Mouse (Mus musculus) CH12.LX (cell line): ENCODE results near the gene Fscn1. TPM values are rescaled to one million over a fixed set of nuclear protein-coding genes. Genes with fewer than 3 reads are reported as not detected.

Source experiments
- DNase-seq: peaks from one replicate; pipeline ENCODE4 v3.0.0-alpha.2; 2013; ENCODE audit errors: extremely low read depth
- H3K27ac ChIP-seq: 2 replicates; pipeline ENCODE4 v1.5.1; 2012; ENCODE audit warnings: low read depth, mild to moderate bottlenecking, control low read depth, moderate library complexity; ENCODE audit not compliant: insufficient read depth
- H3K27me3 ChIP-seq: replicated peaks from 2 replicates; pipeline ENCODE3; 2012; ENCODE audit warnings: inconsistent platforms
- H3K36me3 ChIP-seq, 2 experiments: replicated peaks in 1 of 2; 2 replicates each; pipeline versions ENCODE3 to v1.6.1; 2012; ENCODE audit warnings: inconsistent platforms in 1 of 2, low read length in 1 of 2, mild to moderate bottlenecking in 1 of 2, mixed read lengths in 1 of 2, moderate library complexity in 1 of 2; ENCODE audit not compliant: control insufficient read depth in 1 of 2, insufficient read depth in 1 of 2
- H3K4me1 ChIP-seq, 2 experiments: 2 replicates each; pipeline ENCODE4 v1.6.1; 2012; ENCODE audit warnings: inconsistent platforms in 1 of 2, moderate library complexity in 1 of 2; ENCODE audit not compliant: insufficient read depth in 2 of 2, control insufficient read depth in 1 of 2
- H3K4me2 ChIP-seq: 2 replicates; pipeline ENCODE4 v1.6.1; 2012; ENCODE audit warnings: low read depth, mild to moderate bottlenecking, control low read depth; ENCODE audit not compliant: poor library complexity, insufficient read depth, severe bottlenecking
- H3K4me3 ChIP-seq, 3 experiments: fragments of 150-350 bp in 1 of 3; sonication (generic) in 1 of 3; replicated peaks in 1 of 3; 2 replicates each; pipeline versions ENCODE3 to v1.5.1; 2011 to 2012; ENCODE audit warnings: low read depth in 2 of 3, low read length in 2 of 3, mild to moderate bottlenecking in 2 of 3, moderate library complexity in 2 of 3, control low read depth in 1 of 3, improper control_type of control experiment in 1 of 3, inconsistent platforms in 1 of 3, mixed read lengths in 1 of 3; ENCODE audit not compliant: poor library complexity in 1 of 3
- H3K79me2 ChIP-seq: replicated peaks from 2 replicates; pipeline ENCODE4 v1.6.1; 2012; ENCODE audit warnings: mild to moderate bottlenecking, moderate library complexity; ENCODE audit not compliant: control insufficient read depth, poor library complexity, insufficient read depth, severe bottlenecking; ENCODE audit errors: extremely low read depth
- H3K9ac ChIP-seq: 2 replicates; pipeline ENCODE4 v1.6.1; 2012; ENCODE audit warnings: low read depth, mild to moderate bottlenecking, control low read depth, moderate library complexity; ENCODE audit not compliant: insufficient read depth
- H3K9me3 ChIP-seq: replicated peaks from 2 replicates; pipeline ENCODE3; 2012; ENCODE audit warnings: low read length, inconsistent platforms, mixed read lengths
- CHD1 ChIP-seq: IDR thresholded peaks from 2 replicates; pipeline ENCODE4 v1.6.1; 2012; ENCODE audit warnings: low read depth, low read length, improper control_type of control experiment, inconsistent platforms
- CHD2 ChIP-seq: IDR thresholded peaks from 2 replicates; pipeline ENCODE4 v1.6.1; 2011; ENCODE audit warnings: low read length, improper control_type of control experiment
- E2F4 ChIP-seq: IDR thresholded peaks from 2 replicates; pipeline ENCODE4 v1.6.1; 2011; ENCODE audit warnings: low read depth, low read length, improper control_type of control experiment; ENCODE audit not compliant: insufficient replicate concordance
- GABPA ChIP-seq: IDR thresholded peaks from 2 replicates; pipeline ENCODE4 v1.6.1; 2012; ENCODE audit warnings: low read depth, low read length, improper control_type of control experiment, inconsistent platforms; ENCODE audit not compliant: insufficient replicate concordance
- JUN ChIP-seq: IDR thresholded peaks from 2 replicates; pipeline ENCODE4 v1.6.1; 2011; ENCODE audit warnings: low read depth, mild to moderate bottlenecking, low read length, improper control_type of control experiment, moderate library complexity; ENCODE audit not compliant: insufficient read depth
- JUND ChIP-seq: conservative IDR thresholded peaks from 2 replicates; pipeline ENCODE4 v1.6.1; 2011; ENCODE audit warnings: low read depth, low read length, improper control_type of control experiment
- KAT2A ChIP-seq: IDR thresholded peaks from 2 replicates; pipeline ENCODE4 v1.6.1; 2012; ENCODE audit warnings: low read length, improper control_type of control experiment, inconsistent platforms; ENCODE audit not compliant: insufficient replicate concordance
- MAFK ChIP-seq: IDR thresholded peaks from 2 replicates; pipeline ENCODE4 v1.6.1; 2011; ENCODE audit warnings: low read length, improper control_type of control experiment; ENCODE audit not compliant: insufficient replicate concordance
- MAZ ChIP-seq: IDR thresholded peaks from 2 replicates; pipeline ENCODE4 v1.6.1; 2012; ENCODE audit warnings: low read depth, mild to moderate bottlenecking, inconsistent platforms, low read length, improper control_type of control experiment, moderate library complexity
- MEF2A ChIP-seq: IDR thresholded peaks from 2 replicates; pipeline ENCODE4 v1.6.1; 2014; ENCODE audit warnings: low read depth, mild to moderate bottlenecking, inconsistent platforms, low read length, improper control_type of control experiment, borderline replicate concordance
- MXI1 ChIP-seq: IDR thresholded peaks from 2 replicates; pipeline ENCODE4 v1.6.1; 2011; ENCODE audit warnings: mild to moderate bottlenecking, low read depth, low read length, improper control_type of control experiment
- MYC ChIP-seq: IDR thresholded peaks from 2 replicates; pipeline ENCODE4 v1.6.1; 2011; ENCODE audit warnings: low read depth, mild to moderate bottlenecking, improper control_type of control experiment, low read length
- PAX5 ChIP-seq: IDR thresholded peaks from 2 replicates; pipeline ENCODE4 v1.6.1; 2012; ENCODE audit warnings: low read length, inconsistent platforms, mixed read lengths
- POLR2A ChIP-seq: IDR thresholded peaks from 2 replicates; pipeline ENCODE4 v1.6.1; 2011; ENCODE audit warnings: low read depth, mild to moderate bottlenecking, improper control_type of control experiment, low read length
- POLR2AphosphoS2 ChIP-seq: IDR thresholded peaks from 2 replicates; pipeline ENCODE4 v1.6.1; 2011; ENCODE audit warnings: low read depth, low read length, improper control_type of control experiment
- RAD21 ChIP-seq: IDR thresholded peaks from 2 replicates; pipeline ENCODE4 v1.6.1; 2011; ENCODE audit warnings: low read depth, mild to moderate bottlenecking, low read length, improper control_type of control experiment, moderate library complexity
- SIN3A ChIP-seq: IDR thresholded peaks from 2 replicates; pipeline ENCODE4 v1.6.1; 2012; ENCODE audit warnings: low read length, improper control_type of control experiment, inconsistent platforms
- SMC3 ChIP-seq: IDR thresholded peaks from 2 replicates; pipeline ENCODE4 v1.6.1; 2011; ENCODE audit warnings: low read depth, low read length, improper control_type of control experiment
- TCF12 ChIP-seq: IDR thresholded peaks from 2 replicates; pipeline ENCODE4 v1.6.1; 2014; ENCODE audit warnings: low read depth, mild to moderate bottlenecking, inconsistent platforms, low read length, improper control_type of control experiment
- USF1 ChIP-seq: IDR thresholded peaks from 2 replicates; pipeline ENCODE4 v1.6.1; 2014; ENCODE audit warnings: low read depth, mild to moderate bottlenecking, inconsistent platforms, low read length, improper control_type of control experiment
- USF2 ChIP-seq: conservative IDR thresholded peaks from 2 replicates; pipeline ENCODE4 v1.6.1; 2011; ENCODE audit warnings: low read depth, low read length, improper control_type of control experiment
- ZMIZ1 ChIP-seq: IDR thresholded peaks from 2 replicates; pipeline ENCODE4 v1.6.1; 2012; ENCODE audit warnings: low read depth, mild to moderate bottlenecking, inconsistent platforms, low read length, improper control_type of control experiment
- ZNF384 ChIP-seq: IDR thresholded peaks from 2 replicates; pipeline ENCODE4 v1.6.1; 2012; ENCODE audit warnings: low read depth, low read length, improper control_type of control experiment, inconsistent platforms
- dilution Hi-C: fragments of 300-500 bp; cut with MboI; formaldehyde crosslinking; loops from 2 replicates; pipeline ENCODE4 v1.14.3; 2020; ENCODE audit warnings: low sequenced_read_pairs; ENCODE audit not compliant: extremely low pct_unique_long_range_greater_than_20kb, extremely low pct_ligation_motif_present
- in situ Hi-C: fragments of 300-500 bp; cut with MboI; formaldehyde crosslinking; loops from 3 replicates; pipeline ENCODE4 v1.14.3; 2019; ENCODE audit warnings: low sequenced_read_pairs, low pct_ligation_motif_present, low pct_unique_long_range_greater_than_20kb, mixed read lengths
- polyA plus RNA-seq: library from polyadenylated mRNA; unstranded; fragments of >175 nt; gene quantifications from 2 replicates; pipeline ENCODE4 v1.2.1, GENCODE M21; 2012; ENCODE audit warnings: low read depth; ENCODE audit not compliant: insufficient read length
- total RNA-seq, 2 experiments: library from RNA; depleted of rRNA; stranded (reverse); fragments of 300-350 nt in 1 of 2; fragments of >200 nt in 1 of 2; gene quantifications; 2 replicates each; pipeline ENCODE4 v1.2.3; 2012 to 2014

Fscn1 gene
- total and polyA plus RNA-seq, 3 experiments: 19.7 to 75.7 (median 65.3) TPM

DNA sequence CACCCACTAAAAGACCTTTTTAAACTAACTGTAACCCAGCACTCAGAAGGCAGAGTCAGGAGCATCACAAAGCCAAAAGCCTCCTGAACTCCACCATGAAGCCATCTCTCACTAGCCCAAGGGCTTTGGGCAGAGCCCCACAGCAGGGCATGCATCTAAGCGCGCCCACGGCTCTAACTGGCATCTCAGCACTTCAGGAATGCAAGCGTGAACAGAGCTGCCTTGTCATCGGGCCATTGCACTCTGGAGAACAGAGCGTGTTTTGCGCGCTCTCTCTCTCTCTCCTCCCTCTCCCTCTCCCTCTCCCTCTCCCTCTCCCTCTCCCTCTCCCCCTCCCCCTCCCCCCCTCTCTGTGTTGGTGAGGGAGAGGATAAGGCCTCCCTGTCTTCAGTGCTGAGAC, 23.0 kb downstream of the Fscn1 start:
- Histone ChIP-seq H3K9me3 (no peaks in the 10 kb centered on the region), H3K27ac (no peak overlapping the region), H3K4me2 (no peak overlapping the region), H3K36me3 (no peaks in the 10 kb centered on the region), H3K4me3 (no peak overlapping the region), H3K27me3 (no peaks in the 10 kb centered on the region), H3K4me1 (no peaks in the 10 kb centered on the region), H3K9ac (no peak overlapping the region), H3K79me2 (no peaks in the 10 kb centered on the region)
- in situ Hi-C loops: no loop called here
- no peak for DNase-seq
- TF ChIP-seq USF1 (no peak), MEF2A (no peak), SIN3A (no peak)
- dilution Hi-C loops: no loop called here

- H3K4me2 ChIP-seq: no peak overlapping the region
Observed at GRCm38 (mm10) chr5:142984271-142984670, 24.1 kb downstream of the Fscn1 start.

DNA sequence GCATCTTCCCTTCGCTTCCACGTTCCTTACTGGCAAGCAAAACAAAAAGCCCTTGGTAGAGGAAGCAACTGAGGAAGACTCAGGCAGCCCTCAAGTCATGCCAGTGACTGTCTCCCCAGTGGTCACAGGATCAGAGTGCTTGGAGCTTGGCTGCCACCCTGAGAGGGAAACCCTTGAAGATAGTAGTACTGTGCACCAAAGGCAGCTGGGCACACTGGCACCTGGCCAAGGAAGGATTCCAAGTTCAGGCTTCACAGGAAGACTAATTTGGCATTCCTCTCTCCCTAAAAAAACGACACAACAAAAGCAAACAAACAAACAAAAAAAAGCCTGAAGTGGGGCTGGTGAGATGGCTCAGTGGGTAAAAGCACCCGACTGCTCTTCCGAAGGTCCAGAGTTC, 28.4 kb downstream of the Fscn1 start:
- no peak overlapping the region for H3K27ac ChIP-seq
- no peak overlapping the region for H3K4me3 ChIP-seq
- H3K36me3 ChIP-seq: peaks cover 23 to 37% of the 10 kb centered on the region in 2 experiments
- DNase-seq: no peak
- no peak overlapping the region for H3K9ac ChIP-seq
- no peak for TF ChIP-seq CHD2
- no peak for TF ChIP-seq GABPA
- no peak for TF ChIP-seq ZMIZ1
- no peak for TF ChIP-seq ZNF384
- TF ChIP-seq RAD21: no peak
- no peak for TF ChIP-seq MAZ
- TF ChIP-seq MYC: no peak
- no peak for TF ChIP-seq JUN
- TF ChIP-seq MXI1: no peak
- TF ChIP-seq MAFK: no peak
- TF ChIP-seq E2F4: no peak
- no peak for TF ChIP-seq SMC3
- TF ChIP-seq PAX5: no peak
- TF ChIP-seq USF2: no peak
- TF ChIP-seq POLR2A: no peak
- TF ChIP-seq JUND: no peak
- no peak for TF ChIP-seq CHD1
- TF ChIP-seq TCF12: no peak
- no peak for TF ChIP-seq POLR2AphosphoS2
- H3K4me1 ChIP-seq: peaks cover 15 to 27% of the 10 kb centered on the region in 2 experiments
- H3K4me2 ChIP-seq: no peak overlapping the region
- in situ Hi-C loops: no loop called here
- no peaks in the 10 kb centered on the region for H3K9me3 ChIP-seq
- no peaks in the 10 kb centered on the region for H3K27me3 ChIP-seq
- dilution Hi-C loops: no loop called here
- H3K79me2 ChIP-seq: no peaks in the 10 kb centered on the region

More at GRCm38 (mm10) chr5:142984271-142984670, 24.1 kb downstream of the Fscn1 start:
- dilution Hi-C loops: no loop called here
- H3K9me3 ChIP-seq: no peaks in the 10 kb centered on the region
- no peak overlapping the region for H3K27ac ChIP-seq
- in situ Hi-C loops: no loop called here
- H3K27me3 ChIP-seq: no peaks in the 10 kb centered on the region
- H3K79me2 ChIP-seq: no peaks in the 10 kb centered on the region
- no peak overlapping the region for H3K4me3 ChIP-seq
- TF ChIP-seq GABPA (no peak), CHD1 (no peak), POLR2A (no peak), USF1 (no peak), POLR2AphosphoS2 (no peak), ZNF384 (no peak), KAT2A (no peak)
- TF ChIP-seq, all 38 proteins: peak for 0
- DNase-seq: no peak
- H3K4me1 ChIP-seq: no peaks in the 10 kb centered on the region
- H3K9ac ChIP-seq: no peak overlapping the region
- H3K36me3 ChIP-seq: no peaks in the 10 kb centered on the region
